Mouse (Mus musculus) kidney, postnatal 14 days (tissue): ENCODE results near the gene Papss1.

Experiments used
- DNase-seq: peaks from one replicate; pipeline ENCODE4 v3.0.0; 2022; ENCODE audit warnings: mixed read lengths

The Papss1 gene

GRCm38 (mm10) chr3:131586818-131587217 lies 22.2 kb downstream of the Papss1 start:
- DNase-seq = no peak

GRCm38 (mm10) chr3:131587959-131588358 lies 23.4 kb downstream of the Papss1 start:
- no peak for DNase-seq

GRCm38 (mm10) chr3:131593143-131593798 lies 28.7 kb downstream of the Papss1 start:
- DNase-seq = no peak

GRCm38 (mm10) chr3:131594361-131594760 lies 29.8 kb downstream of the Papss1 start:
- DNase-seq = no peak

GRCm38 (mm10) chr3:131595546-131596245 lies 31.1 kb downstream of the Papss1 start:
- no peak for DNase-seq

GRCm38 (mm10) chr3:131600726-131601125 lies 36.2 kb downstream of the Papss1 start:
- no peak for DNase-seq

- DNase-seq = no peak
Observed at GRCm38 (mm10) chr3:131601366-131601765, 36.8 kb downstream of the Papss1 start.

GRCm38 (mm10) chr3:131602995-131603414 lies 38.4 kb downstream of the Papss1 start:
- DNase-seq = no peak

GRCm38 (mm10) chr3:131608112-131608511 lies 43.5 kb downstream of the Papss1 start:
- DNase-seq = no peak

GRCm38 (mm10) chr3:131609651-131610050 lies 45.1 kb downstream of the Papss1 start:
- peak; percentile 64 for DNase-seq

GRCm38 (mm10) chr3:131610595-131610994 lies 46.0 kb downstream of the Papss1 start:
- DNase-seq = no peak

- no peak for DNase-seq
Observed at GRCm38 (mm10) chr3:131612847-131613246, 48.3 kb downstream of the Papss1 start.

GRCm38 (mm10) chr3:131614056-131614455 lies 49.5 kb downstream of the Papss1 start:
- no peak for DNase-seq

- DNase-seq = no peak
Observed at GRCm38 (mm10) chr3:131618580-131619338, 54.2 kb downstream of the Papss1 start.

- no peak for DNase-seq
Observed at GRCm38 (mm10) chr3:131623208-131623607, 58.6 kb downstream of the Papss1 start.

- DNase-seq = no peak
Observed at GRCm38 (mm10) chr3:131624063-131624462, 59.5 kb downstream of the Papss1 start.

- no peak for DNase-seq
Observed at GRCm38 (mm10) chr3:131627476-131627875, 62.9 kb downstream of the Papss1 start.

GRCm38 (mm10) chr3:131628265-131628664 lies 63.7 kb downstream of the Papss1 start:
- no peak for DNase-seq

- DNase-seq = no peak
Observed at GRCm38 (mm10) chr3:131628931-131629330, 64.4 kb downstream of the Papss1 start.

- no peak for DNase-seq
Observed at GRCm38 (mm10) chr3:131630407-131631317, 66.1 kb downstream of the Papss1 start.

- no peak for DNase-seq
Observed at GRCm38 (mm10) chr3:131631318-131631870, 66.8 kb downstream of the Papss1 start.

GRCm38 (mm10) chr3:131634091-131634490 lies 69.5 kb downstream of the Papss1 start:
- no peak for DNase-seq
